Mouse (Mus musculus) effector memory CD4-positive, alpha-beta T cell, adult 5 months (primary cell): ENCODE results near the gene H2al1o. TPM values are rescaled to one million over a fixed set of nuclear protein-coding genes. Genes with fewer than 3 reads are reported as not detected.

Experiments used
- polyA plus RNA-seq: library from polyadenylated mRNA; unstranded; fragments of 100-300 nt; shearing (Covaris generic); gene quantifications from one replicate; pipeline ENCODE4 v1.2.1, GENCODE M21; 2017

Gene H2al1o
- not detected for polyA plus RNA-seq

GRCm38 (mm10) chrX:9572309-9572708 is at the start of gene H2al1o:
Gene H2al1o, minus strand, starts transcription at chrX:9572409.

Other genes with a start within 250 kb of the H2al1o start
- gene H2al1k, start 221.8 kb downstream of the H2al1o start, polyA plus RNA-seq, result not detected
- gene Cybb, start 84.6 kb downstream of the H2al1o start, polyA plus RNA-seq, result 1.5 TPM
- gene Dynlt3, start 90.6 kb upstream of the H2al1o start, polyA plus RNA-seq, result 47.2 TPM